Mouse (Mus musculus) spleen, adult 18-20 months (tissue): ENCODE data around the gene Olfr138.

Source experiments
- DNase-seq, 2 experiments: peaks; one replicate each; pipeline ENCODE4 v3.0.0; 2022; ENCODE audit warnings: mixed read lengths in 2 of 2

The Olfr138 gene

GRCm38 (mm10) chr17:38260735-38261134, at the start of gene Olfr138:
Gene Olfr138, plus strand, starts transcription at chr17:38261035.
- no peak for DNase-seq

- DNase-seq: no peak
Observed at GRCm38 (mm10) chr17:38307470-38307869, 46.6 kb downstream of the Olfr138 start, which contains the start of gene Olfr137. Gene Olfr137, minus strand, starts transcription at chr17:38307570.
